Mouse (Mus musculus): ENCODE data around the gene Ubl5. TPM values are rescaled to one million over a fixed set of nuclear protein-coding genes. Genes with fewer than 3 reads are reported as not detected.
"Not testable (repeated sequence)": the region's sequence is repeated elsewhere in the genome, so short reads cannot be mapped to it uniquely, and the experiment has no call there.

Gene Ubl5
- 100 to 1,000 TPM; 346 to 360 TPM for total RNA-seq (2021)
- long read RNA-seq, experiment 1, transcript Ubl5-201 (5 exons, 2,114 nt), result major isoform, 118 of 133 reads
- long read RNA-seq, experiment 1, partial matches to known transcripts, result 5 of 133 reads
- long read RNA-seq, experiment 1, other reads (novel, unspliced or antisense), result 3 of 133 reads
- long read RNA-seq, experiment 2, transcript Ubl5-201 (5 exons, 2,114 nt), result major isoform, 90 of 97 reads
- long read RNA-seq, experiment 2, partial matches to known transcripts, result 2 of 97 reads
- long read RNA-seq, experiment 2, other reads (novel, unspliced or antisense), result 1 of 97 reads

GRCm38 (mm10) chr9:20642101-20642895, at the start of gene Ubl5:
Gene Ubl5, plus strand, starts transcription at chr9:20642878.
- DNase-seq (ENCODE audit: low spot score in 2 of 2), result peak; percentile 56 to 73

GRCm38 (mm10) chr9:20601270-20601669, 41.4 kb upstream of the Ubl5 start:
- intact Hi-C loops (cut with DNase I), result no loop called here
- DNase-seq (ENCODE audit: low spot score in 2 of 2), result no peak

More at GRCm38 (mm10) chr9:20642101-20642895, at the start of gene Ubl5:
- intact Hi-C loops (cut with DNase I), result loop anchor here (10.0 kb wide), 1 partner anchor 177 kb away; the partner anchor contains the start of gene Zfp26

GRCm38 (mm10) chr9:20606269-20606668, 36.4 kb upstream of the Ubl5 start:
- intact Hi-C loops (cut with DNase I), result loop anchor here (2.0 kb wide), 1 partner anchor 39 kb away; the partner anchor contains the start of gene Fbxl12
- no peak for DNase-seq (ENCODE audit: low spot score in 2 of 2)

GRCm38 (mm10) chr9:20607100-20607974, 35.3 kb upstream of the Ubl5 start:
- peak; percentile 85 to 90 for DNase-seq (ENCODE audit: low spot score in 2 of 2)
- intact Hi-C loops (cut with DNase I), result loop anchor here (2.0 kb wide), 1 partner anchor 37 kb away; the partner anchor contains the start of gene Fbxl12

GRCm38 (mm10) chr9:20609831-20610464, 32.7 kb upstream of the Ubl5 start:
- DNase-seq (ENCODE audit: low spot score in 2 of 2), result no peak

GRCm38 (mm10) chr9:20611976-20612375, 30.7 kb upstream of the Ubl5 start:
- DNase-seq (ENCODE audit: low spot score in 2 of 2), result no peak
- intact Hi-C loops (cut with DNase I), result no loop called here

More at GRCm38 (mm10) chr9:20609831-20610464, 32.7 kb upstream of the Ubl5 start:
- intact Hi-C loops (cut with DNase I), result no loop called here

- intact Hi-C loops (cut with DNase I), result no loop called here
- no peak for DNase-seq (ENCODE audit: low spot score in 2 of 2)
These were observed 26.0 kb upstream of the Ubl5 start for GRCm38 (mm10) chr9:20616685-20617084.

- intact Hi-C loops (cut with DNase I), result no loop called here
- no peak for DNase-seq (ENCODE audit: low spot score in 2 of 2)
These were observed 11.3 kb upstream of the Ubl5 start for GRCm38 (mm10) chr9:20631332-20631731.

GRCm38 (mm10) chr9:20635676-20636075, 7.0 kb upstream of the Ubl5 start:
- intact Hi-C loops (cut with DNase I); DNase-seq (ENCODE audit: low spot score in 2 of 2): not testable (repeated sequence)

GRCm38 (mm10) chr9:20636256-20636655, 6.4 kb upstream of the Ubl5 start:
- no peak for DNase-seq (ENCODE audit: low spot score in 2 of 2)
- intact Hi-C loops (cut with DNase I), result no loop called here

- DNase-seq (ENCODE audit: low spot score in 2 of 2), result no peak
- intact Hi-C loops (cut with DNase I), result no loop called here
These were observed 5.9 kb upstream of the Ubl5 start for GRCm38 (mm10) chr9:20636790-20637189.

GRCm38 (mm10) chr9:20638552-20638951, 4.1 kb upstream of the Ubl5 start:
- no peak for DNase-seq (ENCODE audit: low spot score in 2 of 2)
- intact Hi-C loops (cut with DNase I), result no loop called here

- DNase-seq (ENCODE audit: low spot score in 2 of 2), result no peak
- intact Hi-C loops (cut with DNase I), result no loop called here
These were observed 3.2 kb upstream of the Ubl5 start for GRCm38 (mm10) chr9:20639486-20639885.

GRCm38 (mm10) chr9:20641501-20641900, 1.2 kb upstream of the Ubl5 start:
- intact Hi-C loops (cut with DNase I), result loop anchor here (10.0 kb wide), 1 partner anchor 177 kb away; the partner anchor contains the start of gene Zfp26
- no peak for DNase-seq (ENCODE audit: low spot score in 2 of 2)

- intact Hi-C loops (cut with DNase I), result loop anchor here (10.0 kb wide), 1 partner anchor 178 kb away; the partner anchor contains the start of gene Zfp26
- DNase-seq (ENCODE audit: low spot score in 2 of 2), result peak; percentile 69 to 75
These were observed 303 bp downstream of the Ubl5 start for GRCm38 (mm10) chr9:20642896-20643466.

- no peak for DNase-seq (ENCODE audit: low spot score in 2 of 2)
- intact Hi-C loops (cut with DNase I), result loop anchor here (2.0 to 10.0 kb wide), 2 partner anchors 37 to 179 kb away; partner anchors contain the start of gene Zfp26
These were observed 1.1 kb downstream of the Ubl5 start for GRCm38 (mm10) chr9:20643781-20644180.

GRCm38 (mm10) chr9:20644360-20645081, 1.8 kb downstream of the Ubl5 start, which contains the start of gene Fbxl12:
Gene Fbxl12, minus strand, starts transcription at chr9:20644767.
- intact Hi-C loops (cut with DNase I), result loop anchor here (2.0 to 10.0 kb wide), 2 partner anchors 38 to 180 kb away; partner anchors contain the start of gene Zfp26
- peak; percentile 67 to 73 for DNase-seq (ENCODE audit: low spot score in 2 of 2)

All from left cerebral cortex, postnatal 14 days (tissue).